Mouse (Mus musculus) regulatory T cell (primary cell): Measurements from ENCODE around the gene Ccdc170.
"Not testable (repeated sequence)": the region's sequence is repeated elsewhere in the genome, so short reads cannot be mapped to it uniquely, and the experiment has no call there.

ENCODE experiments used
- in situ Hi-C: fragments of 300-600 bp; cut with MboI, MseI; formaldehyde crosslinking; loops from one replicate; pipeline ENCODE4 v1.15.1; 2025; ENCODE audit warnings: high pct_unique_total_duplicates

The Ccdc170 gene

GRCm38 (mm10) chr10:4482355-4482754 lies at the start of gene Ccdc170:
Ccdc170 (plus strand) TSS chr10:4482502.
- in situ Hi-C loops, result no loop called here

- in situ Hi-C loops, result no loop called here
Measured at GRCm38 (mm10) chr10:4432996-4433755, 49.1 kb upstream of the Ccdc170 start.

GRCm38 (mm10) chr10:4433871-4434270 lies 48.4 kb upstream of the Ccdc170 start:
- in situ Hi-C loops, result not testable (repeated sequence)

GRCm38 (mm10) chr10:4435416-4435815 lies 46.9 kb upstream of the Ccdc170 start:
- in situ Hi-C loops, result no loop called here

GRCm38 (mm10) chr10:4456409-4456808 lies 25.9 kb upstream of the Ccdc170 start:
- in situ Hi-C loops, result no loop called here

GRCm38 (mm10) chr10:4460201-4460600 lies 22.1 kb upstream of the Ccdc170 start:
- in situ Hi-C loops, result no loop called here

GRCm38 (mm10) chr10:4465799-4466198 lies 16.5 kb upstream of the Ccdc170 start:
- in situ Hi-C loops, result no loop called here

GRCm38 (mm10) chr10:4469406-4469805 lies 12.9 kb upstream of the Ccdc170 start:
- in situ Hi-C loops, result no loop called here

- in situ Hi-C loops, result loop anchor here (10.0 kb wide), 1 partner anchor 321 kb away; no protein-coding TSS in a partner anchor
Measured at GRCm38 (mm10) chr10:4473591-4473993, 8.7 kb upstream of the Ccdc170 start.

GRCm38 (mm10) chr10:4475431-4475830 lies 6.9 kb upstream of the Ccdc170 start:
- in situ Hi-C loops, result loop anchor here (10.0 kb wide), 1 partner anchor 319 kb away; no protein-coding TSS in a partner anchor

GRCm38 (mm10) chr10:4476604-4477003 lies 5.7 kb upstream of the Ccdc170 start:
- in situ Hi-C loops, result loop anchor here (10.0 kb wide), 1 partner anchor 318 kb away; no protein-coding TSS in a partner anchor

GRCm38 (mm10) chr10:4480929-4481328 lies 1.4 kb upstream of the Ccdc170 start:
- in situ Hi-C loops, result no loop called here

GRCm38 (mm10) chr10:4481695-4482094 lies 607 bp upstream of the Ccdc170 start:
- in situ Hi-C loops, result no loop called here

GRCm38 (mm10) chr10:4483848-4484247 lies 1.5 kb downstream of the Ccdc170 start:
- in situ Hi-C loops, result no loop called here

GRCm38 (mm10) chr10:4484986-4485385 lies 2.7 kb downstream of the Ccdc170 start:
- in situ Hi-C loops, result no loop called here

- in situ Hi-C loops, result no loop called here
Measured at GRCm38 (mm10) chr10:4489865-4490264, 7.6 kb downstream of the Ccdc170 start.

- in situ Hi-C loops, result no loop called here
Measured at GRCm38 (mm10) chr10:4491281-4491680, 9.0 kb downstream of the Ccdc170 start.

- in situ Hi-C loops, result no loop called here
Measured at GRCm38 (mm10) chr10:4492045-4492444, 9.7 kb downstream of the Ccdc170 start.

- in situ Hi-C loops, result no loop called here
Measured at GRCm38 (mm10) chr10:4492909-4493308, 10.6 kb downstream of the Ccdc170 start.

- in situ Hi-C loops, result no loop called here
Measured at GRCm38 (mm10) chr10:4503251-4503650, 20.9 kb downstream of the Ccdc170 start.

GRCm38 (mm10) chr10:4512725-4513124 lies 30.4 kb downstream of the Ccdc170 start:
- in situ Hi-C loops, result no loop called here

- in situ Hi-C loops, result no loop called here
Measured at GRCm38 (mm10) chr10:4517614-4518013, 35.3 kb downstream of the Ccdc170 start.

GRCm38 (mm10) chr10:4519645-4520044 lies 37.3 kb downstream of the Ccdc170 start:
- in situ Hi-C loops, result no loop called here
